Mouse (Mus musculus) neural tube, postnatal 0 days (tissue): ENCODE data around the gene Sephs2. TPM values are rescaled to one million over a fixed set of nuclear protein-coding genes. Genes with fewer than 3 reads are reported as not detected.

ENCODE experiments used
- polyA plus RNA-seq: library from polyadenylated mRNA; unstranded; fragments of >200 nt; fragmentation: Nextera tagmentation; extraction: Ambion mirVana; gene quantifications from 2 replicates; pipeline ENCODE4 v1.2.1, GENCODE M21; 2015

Sephs2 gene
- 69.7 and 75.9 TPM in 2 replicates for polyA plus RNA-seq

DNA sequence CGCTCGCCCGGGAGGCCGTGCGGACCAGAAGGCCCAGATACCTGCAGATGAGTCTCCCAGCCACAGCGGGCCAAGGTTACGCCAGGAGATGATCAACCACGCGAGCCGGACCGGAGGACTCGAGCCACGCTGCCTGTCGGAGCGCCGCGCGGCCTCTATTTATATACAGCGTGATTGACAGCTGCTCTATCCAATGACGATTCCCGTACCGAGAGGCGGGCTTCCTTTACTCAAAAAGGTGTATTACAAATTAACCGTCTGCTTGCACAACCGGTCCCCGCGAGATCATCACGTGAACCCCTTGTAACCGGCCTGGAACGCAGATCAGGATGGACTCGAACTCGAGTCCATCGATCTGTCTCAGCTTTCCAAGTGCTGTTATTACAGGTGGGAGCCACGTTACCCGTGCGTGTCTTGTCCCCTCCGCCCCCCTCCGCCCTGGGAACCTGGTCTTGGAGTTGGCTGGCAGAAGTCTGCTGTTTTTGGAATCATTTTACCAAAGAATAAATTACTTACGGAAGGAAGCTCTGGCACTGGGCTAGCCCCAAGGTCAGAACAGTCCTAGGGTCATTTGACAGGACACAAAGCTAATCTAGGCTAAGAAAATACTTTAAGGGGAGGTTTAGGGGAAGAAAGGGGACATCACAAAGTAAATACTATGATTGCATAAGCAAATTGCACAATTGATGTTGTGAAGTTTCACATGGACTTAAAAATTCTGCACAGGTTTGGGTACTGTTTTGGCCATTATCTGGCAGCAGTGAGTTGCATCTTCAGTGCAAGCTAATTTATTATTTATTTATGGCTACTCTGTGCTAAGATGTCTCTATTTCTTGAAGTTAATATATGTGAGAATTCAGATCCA lies at the start of gene Sephs2:
Gene Sephs2, minus strand, starts transcription at position 131 of the 865 bp plus-strand sequence.

DNA sequence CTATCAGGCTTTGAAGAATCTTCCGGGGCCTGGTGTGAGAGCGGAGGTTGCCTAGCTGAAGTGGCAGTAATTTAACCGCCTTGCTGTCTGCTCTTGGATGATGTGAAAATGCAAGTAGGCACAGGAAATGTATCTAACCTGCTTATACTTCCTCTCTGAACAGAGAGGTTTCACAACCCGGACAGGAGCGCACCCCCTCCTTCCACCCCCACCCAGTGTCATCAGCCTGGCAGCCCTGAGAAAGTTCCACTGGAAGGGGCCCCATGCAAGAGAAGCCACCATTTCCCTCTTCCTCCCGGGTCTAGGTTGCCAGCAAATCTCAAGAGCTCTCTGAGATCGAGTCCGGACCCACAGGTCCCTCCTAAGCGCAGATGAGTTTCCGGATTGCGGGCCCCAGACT lies 22.2 kb upstream of the Sephs2 start, which contains the start of gene Itgal:
Gene Itgal, plus strand, starts transcription at position 163 of the 400 bp plus-strand sequence.

DNA sequence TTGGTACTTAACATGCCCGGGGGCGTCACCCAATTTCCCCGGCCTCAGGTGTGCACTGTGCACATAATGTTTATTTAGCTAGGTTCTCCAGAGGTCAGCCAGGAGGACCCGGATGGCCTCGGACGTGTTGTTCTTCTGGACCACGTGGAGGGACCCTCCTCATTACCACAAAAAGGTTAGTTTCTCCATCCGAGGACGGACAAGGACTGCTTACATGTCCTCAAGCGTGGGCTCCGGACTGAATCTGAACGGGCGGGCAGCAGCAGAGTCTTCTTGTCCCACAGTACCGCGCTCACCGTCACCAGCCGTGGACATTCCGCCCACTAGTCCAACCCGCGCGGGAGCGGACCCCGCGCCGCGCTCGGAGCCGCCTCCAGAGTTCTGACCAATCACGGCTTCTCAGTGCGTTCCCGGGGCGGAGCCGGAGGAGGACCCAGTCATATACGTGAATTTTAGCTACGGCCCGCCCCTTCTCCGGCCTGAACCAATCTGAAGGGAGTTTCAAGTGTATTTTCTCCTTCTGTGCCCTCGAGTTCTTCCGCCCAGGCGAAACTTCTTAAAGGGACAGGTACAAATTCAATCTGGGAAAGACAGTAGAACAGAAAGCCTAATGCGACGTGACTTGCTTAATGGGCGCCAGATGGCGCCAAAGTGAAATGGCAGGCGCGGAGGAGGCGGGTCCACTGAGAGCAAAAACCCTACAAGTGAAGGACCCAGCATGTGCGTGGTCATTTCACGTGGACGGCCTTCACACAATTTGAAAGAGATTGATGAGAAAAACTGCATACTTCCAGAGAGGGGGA lies 13.3 kb downstream of the Sephs2 start, which contains the start of gene Dctpp1:
Gene Dctpp1, minus strand, starts transcription at position 401 of the 803 bp plus-strand sequence.

DNA sequence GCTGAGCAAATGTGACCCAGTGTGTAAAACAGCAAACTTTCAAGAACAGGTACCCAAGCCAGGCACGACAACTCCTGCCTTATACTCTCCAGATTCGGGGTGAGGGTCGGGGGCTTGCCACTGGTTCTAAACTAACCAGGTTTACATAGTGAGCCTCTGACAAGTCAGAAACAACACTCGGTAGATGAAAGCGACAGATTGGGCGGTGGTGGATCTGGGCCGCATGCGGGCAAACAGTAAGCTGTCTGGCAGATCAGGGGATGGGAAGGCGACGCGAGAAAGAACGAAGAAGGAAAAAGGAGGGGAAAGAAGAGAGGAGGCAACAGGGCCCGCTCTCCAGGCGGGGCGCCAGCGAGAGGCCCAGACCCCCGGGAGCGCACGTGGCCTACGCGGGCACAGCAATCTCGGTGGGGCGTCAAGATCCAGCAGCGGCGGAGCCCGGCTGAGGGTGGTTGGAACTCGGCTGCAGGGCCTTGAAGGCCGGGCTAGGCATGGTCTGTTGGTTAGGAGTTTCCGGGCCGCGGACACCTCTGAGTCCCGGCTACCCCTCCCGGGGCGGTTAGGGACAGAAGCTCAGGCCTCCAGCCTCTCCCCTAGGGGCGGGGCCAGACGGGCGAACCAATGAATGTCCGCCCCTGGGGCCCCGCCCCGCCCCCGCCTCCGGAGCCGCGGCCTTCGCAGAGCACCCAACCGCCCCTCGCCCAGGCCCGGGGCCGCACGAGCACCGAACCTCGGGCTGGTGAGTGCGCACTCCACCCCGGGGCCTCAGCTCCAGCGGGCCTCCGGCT lies 29.8 kb downstream of the Sephs2 start, which contains the start of gene Zfp771:
Gene Zfp771, plus strand, starts transcription at position 405 of the 788 bp plus-strand sequence.

DNA sequence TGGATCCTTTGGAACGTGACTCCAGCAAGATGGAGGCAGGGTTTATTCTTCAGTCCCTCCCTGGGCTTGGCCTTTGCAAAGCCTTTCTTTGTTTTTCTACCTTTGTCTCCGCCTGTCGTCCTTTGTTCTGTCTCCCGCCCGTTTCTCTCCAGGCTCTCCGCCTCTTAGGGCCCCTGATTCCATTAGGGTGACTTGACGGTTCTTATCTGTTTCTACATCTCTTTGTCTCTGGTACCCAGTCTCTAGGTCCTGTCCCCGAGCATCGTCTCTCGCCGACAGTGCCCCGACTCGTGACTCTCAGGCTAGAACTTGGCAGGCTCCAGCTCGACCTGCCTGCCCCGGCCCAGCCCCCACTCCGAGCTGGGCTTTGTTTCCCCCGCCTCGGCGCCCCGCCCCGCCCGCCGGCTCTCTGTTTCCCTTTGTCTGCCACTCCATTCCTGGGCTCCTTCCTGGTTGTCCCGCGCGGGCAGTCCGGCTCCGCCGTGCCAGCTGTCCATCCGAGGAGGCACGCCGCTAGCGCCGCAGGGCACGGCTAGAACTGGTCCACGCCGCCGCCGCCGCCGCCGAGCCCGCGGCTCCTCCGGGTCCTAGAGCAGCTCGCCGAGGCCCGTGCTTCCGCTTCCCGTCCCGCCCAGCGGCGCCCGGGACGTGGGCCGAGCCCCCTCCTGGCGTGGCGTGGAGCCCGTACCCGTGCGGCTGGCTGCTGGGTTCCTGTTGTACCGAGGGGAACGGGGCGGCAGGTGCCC lies 41.1 kb downstream of the Sephs2 start, which contains the start of the genes Zfp553 and Sept1:
Gene Zfp553, plus strand, starts transcription at position 440 of the 746 bp plus-strand sequence.
Gene Sept1, minus strand, starts transcription at position 509 of the 746 bp plus-strand sequence.

Other genes with a start within 250 kb of the Sephs2 start
- gene Maz, start 247.0 kb downstream of the Sephs2 start, polyA plus RNA-seq = 88.1 and 104 TPM in 2 replicates
- 13.7 and 20.7 TPM in 2 replicates for gene Kif22, start 231.6 kb downstream of the Sephs2 start, polyA plus RNA-seq
- gene Zg16, start 186.7 kb downstream of the Sephs2 start, polyA plus RNA-seq = not detected in 2 replicates
- gene AI467606, start 182.7 kb downstream of the Sephs2 start, polyA plus RNA-seq = 1.6 and 2.1 TPM in 2 replicates
- 1.3 and 1.4 TPM in 2 replicates for gene Qprt, start 151.8 kb downstream of the Sephs2 start, polyA plus RNA-seq
- gene Spn, start 136.2 kb downstream of the Sephs2 start, polyA plus RNA-seq = not detected in 2 replicates
- gene Cd2bp2, start 78.0 kb downstream of the Sephs2 start, polyA plus RNA-seq = 45.4 and 48.6 TPM in 2 replicates
- gene Tbc1d10b, start 65.6 kb downstream of the Sephs2 start, polyA plus RNA-seq = 37.0 and 44.0 TPM in 2 replicates
- gene Mylpf, start 65.2 kb downstream of the Sephs2 start, polyA plus RNA-seq = 8.3 and 11.1 TPM in 2 replicates
- 28.1 and 31.9 TPM in 2 replicates for gene Zfp553, start 41.0 kb downstream of the Sephs2 start, polyA plus RNA-seq
- gene Sept1, start 40.9 kb downstream of the Sephs2 start, polyA plus RNA-seq = 9.6 and 10.1 TPM in 2 replicates
- 95.4 and 103 TPM in 2 replicates for gene Zfp771, start 29.8 kb downstream of the Sephs2 start, polyA plus RNA-seq
- gene Dctpp1, start 13.3 kb downstream of the Sephs2 start, polyA plus RNA-seq = 95.6 and 108 TPM in 2 replicates
- gene Itgal, start 22.2 kb upstream of the Sephs2 start, polyA plus RNA-seq = 0.27 and 0.28 TPM in 2 replicates
- gene Zfp768, start 71.5 kb upstream of the Sephs2 start, polyA plus RNA-seq = 12.9 and 13.5 TPM in 2 replicates
- gene Zfp747, start 102.0 kb upstream of the Sephs2 start, polyA plus RNA-seq = 5.5 and 6.6 TPM in 2 replicates
- gene 9130019O22Rik, start 113.1 kb upstream of the Sephs2 start, polyA plus RNA-seq = 2.9 and 3.1 TPM in 2 replicates
- gene E430018J23Rik, start 119.6 kb upstream of the Sephs2 start, polyA plus RNA-seq = 2.8 and 3.1 TPM in 2 replicates
- 3.2 and 3.8 TPM in 2 replicates for gene Zfp764, start 132.8 kb upstream of the Sephs2 start, polyA plus RNA-seq
- gene Zfp688, start 148.0 kb upstream of the Sephs2 start, polyA plus RNA-seq = 31.8 and 32.0 TPM in 2 replicates
- gene Zfp689, start 175.1 kb upstream of the Sephs2 start, polyA plus RNA-seq = 8.2 and 11.7 TPM in 2 replicates
- 26.2 and 33.0 TPM in 2 replicates for gene Prr14, start 185.6 kb upstream of the Sephs2 start, polyA plus RNA-seq
- 11.1 and 12.2 TPM in 2 replicates for gene Fbrs, start 205.1 kb upstream of the Sephs2 start, polyA plus RNA-seq
- gene Srcap, start 237.9 kb upstream of the Sephs2 start, polyA plus RNA-seq = 33.7 and 40.4 TPM in 2 replicates
- 9.9 and 12.0 TPM in 2 replicates for gene Gm42715, start 245.5 kb upstream of the Sephs2 start, polyA plus RNA-seq